Mouse (Mus musculus) megakaryocyte, embryonic 14.5 days (primary cell): Measurements from ENCODE around the gene Zfp169. TPM values are rescaled to one million over a fixed set of nuclear protein-coding genes. Genes with fewer than 3 reads are reported as not detected.

Source experiments
- H3K27me3 ChIP-seq: replicated peaks from 2 replicates; pipeline ENCODE3; 2012; ENCODE audit warnings: inconsistent platforms
- H3K36me3 ChIP-seq: replicated peaks from 2 replicates; pipeline ENCODE3; 2012; ENCODE audit warnings: low read length, inconsistent platforms, mixed read lengths
- H3K4me1 ChIP-seq: 2 replicates; pipeline ENCODE4 v1.6.1; 2012; ENCODE audit warnings: inconsistent platforms
- H3K4me3 ChIP-seq: replicated peaks from 2 replicates; pipeline ENCODE3; 2012; ENCODE audit warnings: moderate library complexity, mild to moderate bottlenecking, inconsistent platforms
- H3K9me3 ChIP-seq: 2 replicates; pipeline ENCODE4 v1.6.1; 2012; ENCODE audit warnings: inconsistent platforms
- FLI1 ChIP-seq: IDR thresholded peaks from 2 replicates; pipeline ENCODE4 v1.6.1; 2012; ENCODE audit warnings: low read length, inconsistent platforms, mixed read lengths
- GATA1 ChIP-seq: IDR thresholded peaks from 3 replicates; pipeline ENCODE4 v1.6.1; 2012; ENCODE audit warnings: mixed read lengths, low read length, inconsistent platforms, borderline replicate concordance
- polyA plus RNA-seq: library from polyadenylated mRNA; stranded (reverse); fragments of >175 nt; gene quantifications from 2 replicates; pipeline ENCODE4 v1.2.3, GENCODE M21; 2012; ENCODE audit warnings: low replicate concordance; ENCODE audit not compliant: insufficient read depth

Zfp169 gene
- polyA plus RNA-seq, 1 experiment = 0.30 TPM

GRCm38 (mm10) chr13:48546330-48546917 lies 33.2 kb upstream of the Zfp169 start:
- Histone ChIP-seq H3K9me3 (no peaks in the 10 kb centered on the region), H3K4me1 (peaks cover 40% of the 10 kb centered on the region), H3K36me3 (no peaks in the 10 kb centered on the region), H3K27me3 (no peaks in the 10 kb centered on the region), H3K4me3 (peak overlapping the region; percentile 97)
- no peak for TF ChIP-seq GATA1
- no peak for TF ChIP-seq FLI1

GRCm38 (mm10) chr13:48545476-48546281 lies 32.4 kb upstream of the Zfp169 start:
- peaks cover 47% of the 10 kb centered on the region for H3K4me1 ChIP-seq
- TF ChIP-seq GATA1 (no peak), FLI1 (no peak)

GRCm38 (mm10) chr13:48544867-48545266 lies 31.6 kb upstream of the Zfp169 start:
- no peaks in the 10 kb centered on the region for H3K9me3 ChIP-seq
- no peak for TF ChIP-seq FLI1
- TF ChIP-seq GATA1 = no peak
- peaks cover 2% of the 10 kb centered on the region for H3K36me3 ChIP-seq
- H3K4me1 ChIP-seq = peaks cover 47% of the 10 kb centered on the region
- H3K4me3 ChIP-seq = peak overlapping the region; percentile 97
- H3K27me3 ChIP-seq = no peaks in the 10 kb centered on the region

More at GRCm38 (mm10) chr13:48545476-48546281, 32.4 kb upstream of the Zfp169 start:
- H3K4me3 ChIP-seq = peak overlapping the region; percentile 97
- H3K9me3 ChIP-seq = no peaks in the 10 kb centered on the region
- H3K27me3 ChIP-seq = no peaks in the 10 kb centered on the region
- H3K36me3 ChIP-seq = peaks cover under 1% of the 10 kb centered on the region

- peaks cover 2% of the 10 kb centered on the region for H3K36me3 ChIP-seq
- peak overlapping the region; percentile 97 for H3K4me3 ChIP-seq
- H3K4me1 ChIP-seq = peaks cover 47% of the 10 kb centered on the region
- no peaks in the 10 kb centered on the region for H3K27me3 ChIP-seq
- H3K9me3 ChIP-seq = no peaks in the 10 kb centered on the region
- TF ChIP-seq GATA1 = no peak
- no peak for TF ChIP-seq FLI1
Observed at GRCm38 (mm10) chr13:48544391-48544790, 31.1 kb upstream of the Zfp169 start.

GRCm38 (mm10) chr13:48540488-48540887 lies 27.2 kb upstream of the Zfp169 start:
- Histone ChIP-seq H3K9me3 (no peaks in the 10 kb centered on the region), H3K4me1 (peaks cover 51% of the 10 kb centered on the region), H3K4me3 (no peak overlapping the region), H3K27me3 (no peaks in the 10 kb centered on the region), H3K36me3 (peaks cover 33% of the 10 kb centered on the region)
- TF ChIP-seq GATA1 (no peak), FLI1 (no peak)

- no peaks in the 10 kb centered on the region for H3K27me3 ChIP-seq
- H3K36me3 ChIP-seq = peaks cover 54% of the 10 kb centered on the region
- peaks cover 32% of the 10 kb centered on the region for H3K4me1 ChIP-seq
- H3K4me3 ChIP-seq = no peak overlapping the region
- no peaks in the 10 kb centered on the region for H3K9me3 ChIP-seq
- no peak for TF ChIP-seq FLI1
- TF ChIP-seq GATA1 = no peak
Observed at GRCm38 (mm10) chr13:48533441-48533840, 20.2 kb upstream of the Zfp169 start.

DNA sequence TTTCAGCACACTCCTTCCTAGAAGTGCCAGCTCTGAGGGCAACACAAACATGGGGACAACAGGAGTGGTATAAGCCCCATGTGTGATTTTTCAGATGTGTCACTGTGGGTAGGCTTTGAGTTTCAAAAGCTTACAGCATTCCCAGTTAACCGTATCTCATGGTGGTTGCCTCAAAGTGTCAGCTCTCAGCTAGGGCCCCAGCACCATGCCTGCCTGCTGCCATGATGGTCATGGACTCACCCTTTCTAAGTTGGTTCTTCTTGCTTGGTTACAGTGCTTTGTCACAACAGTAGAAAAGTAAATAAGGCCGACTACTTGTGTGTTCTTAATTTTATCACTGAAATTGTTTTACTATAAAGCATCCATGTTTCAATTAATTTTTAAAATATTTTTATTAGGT lies 18.2 kb upstream of the Zfp169 start:
- no peak for TF ChIP-seq FLI1
- no peak for TF ChIP-seq GATA1
- no peaks in the 10 kb centered on the region for H3K9me3 ChIP-seq
- H3K27me3 ChIP-seq = no peaks in the 10 kb centered on the region
- H3K36me3 ChIP-seq = peaks cover 34% of the 10 kb centered on the region
- no peak overlapping the region for H3K4me3 ChIP-seq
- H3K4me1 ChIP-seq = peaks cover 40% of the 10 kb centered on the region

DNA sequence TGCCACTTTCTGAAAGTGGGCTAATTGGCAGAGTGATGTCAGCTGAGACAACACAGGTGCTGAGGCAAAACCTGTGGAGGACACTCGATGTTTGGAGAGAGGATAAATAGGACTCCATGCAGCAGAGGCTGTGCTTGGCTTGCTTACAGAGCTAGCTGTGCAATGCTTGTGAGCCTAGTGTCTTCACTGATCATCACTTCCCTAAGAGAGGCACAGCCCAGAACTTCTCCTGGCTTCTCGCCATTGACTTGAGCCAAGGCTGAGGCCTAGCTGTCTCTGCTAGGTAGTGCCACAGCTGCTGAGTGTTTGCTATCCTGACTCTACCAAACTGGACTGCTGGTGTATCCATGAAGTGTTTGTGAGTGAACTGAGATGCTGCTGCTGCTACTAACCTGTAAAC lies 17.4 kb upstream of the Zfp169 start:
- H3K27me3 ChIP-seq = no peaks in the 10 kb centered on the region
- no peak for TF ChIP-seq FLI1
- no peak for TF ChIP-seq GATA1

DNA sequence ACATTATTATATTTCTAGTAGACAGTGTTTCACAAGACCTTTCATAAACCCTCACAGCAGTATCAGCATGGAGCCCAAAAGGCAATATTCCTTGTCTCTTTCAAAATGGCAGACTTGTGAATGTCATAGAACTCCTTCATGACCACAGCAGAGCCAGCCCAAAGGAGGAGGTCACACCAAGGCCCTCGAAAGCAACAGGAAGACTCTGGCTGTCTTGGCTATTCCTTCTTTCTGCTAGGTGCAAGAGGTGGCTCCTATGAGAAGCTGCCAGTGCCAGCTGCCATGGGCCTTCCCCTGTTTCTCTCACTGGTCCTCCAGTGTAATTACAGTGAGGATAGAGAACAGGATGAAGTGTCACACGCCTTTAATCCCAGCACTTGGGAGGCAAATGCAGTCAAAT lies 15.8 kb upstream of the Zfp169 start:
- Histone ChIP-seq H3K4me3 (no peak overlapping the region), H3K27me3 (peaks cover 2% of the 10 kb centered on the region), H3K36me3 (peaks cover 11% of the 10 kb centered on the region), H3K4me1 (peaks cover 39% of the 10 kb centered on the region), H3K9me3 (no peaks in the 10 kb centered on the region)
- no peak for TF ChIP-seq FLI1
- no peak for TF ChIP-seq GATA1

More for the DNA sequence above, 17.4 kb upstream of the Zfp169 start:
- Histone ChIP-seq H3K36me3 (peaks cover 27% of the 10 kb centered on the region), H3K4me3 (no peak overlapping the region), H3K9me3 (no peaks in the 10 kb centered on the region), H3K4me1 (peaks cover 45% of the 10 kb centered on the region)
